Mouse (Mus musculus) forebrain, embryonic 15.5 days (tissue): ENCODE measurements at regions not wholly inside any gene's neighbourhood (a gene's known extent, or its start where the extent isn't known, plus 50 kb on each side); places are given as distances from the start of the nearest gene placed in this dataset.

Experiments
- ATAC-seq: fragments of 200-750 bp; cut with Nextera tagmentation; replicated peaks from 2 replicates; pipeline ENCODE4 v1.8.0; 2017; ENCODE audit warnings: mild to moderate bottlenecking, moderate TSS enrichment, moderate library complexity
- H3K27ac ChIP-seq: fragments of 300-500 bp; sonication (generic); replicated peaks from 2 replicates; pipeline ENCODE4 v1.5.1; 2015; ENCODE audit warnings: mild to moderate bottlenecking, inconsistent platforms
- H3K27me3 ChIP-seq: fragments of 300-500 bp; sonication (generic); 2 replicates; pipeline ENCODE4 v1.6.1; 2015; ENCODE audit warnings: inconsistent platforms
- H3K36me3 ChIP-seq: fragments of 300-500 bp; sonication (generic); 2 replicates; pipeline ENCODE4 v1.6.1; 2015; ENCODE audit warnings: mild to moderate bottlenecking, inconsistent platforms
- H3K4me1 ChIP-seq: fragments of 300-500 bp; sonication (generic); 2 replicates; pipeline ENCODE4 v1.6.1; 2015; ENCODE audit warnings: inconsistent platforms
- H3K4me2 ChIP-seq: fragments of 300-500 bp; sonication (generic); replicated peaks from 2 replicates; pipeline ENCODE4 v1.6.1; 2015; ENCODE audit warnings: mild to moderate bottlenecking, inconsistent platforms
- H3K4me3 ChIP-seq: fragments of 300-500 bp; sonication (generic); 2 replicates; pipeline ENCODE4 v1.5.1; 2015; ENCODE audit warnings: mild to moderate bottlenecking, inconsistent platforms
- H3K9ac ChIP-seq: fragments of 300-500 bp; sonication (generic); replicated peaks from 2 replicates; pipeline ENCODE4 v1.6.1; 2015; ENCODE audit warnings: mild to moderate bottlenecking, inconsistent platforms
- H3K9me3 ChIP-seq: fragments of 300-500 bp; sonication (generic); 2 replicates; pipeline ENCODE4 v1.6.1; 2016; ENCODE audit warnings: inconsistent platforms
- WGBS: fragments of 180-500 bp; shearing (Covaris S2); methylation state at CpG from one replicate; pipeline ENCODE4 v1.1.7; 2015; ENCODE audit warnings: mixed read lengths; 5-methylcytosine and 5-hydroxymethylcytosine counted together

- H3K4me2 ChIP-seq, result no peak overlapping the region
- ATAC-seq, result no peak
- H3K9me3 ChIP-seq, result no peaks in the 10 kb centered on the region
- no peaks in the 10 kb centered on the region for H3K27me3 ChIP-seq
- H3K4me1 ChIP-seq, result no peaks in the 10 kb centered on the region
- H3K4me3 ChIP-seq, result no peak overlapping the region
- H3K27ac ChIP-seq, result no peak overlapping the region
- 90% methylated on average over 4 of the region's 4 CpGs for WGBS
- no peak overlapping the region for H3K9ac ChIP-seq
- no peaks in the 10 kb centered on the region for H3K36me3 ChIP-seq
Measured at GRCm38 (mm10) chr17:88116321-88116720, 51.2 kb upstream of the Fbxo11 start.

GRCm38 (mm10) chr17:88118714-88119113 is 53.6 kb upstream of the Fbxo11 start:
- Histone ChIP-seq H3K27me3 (no peaks in the 10 kb centered on the region), H3K9me3 (no peaks in the 10 kb centered on the region), H3K36me3 (no peaks in the 10 kb centered on the region), H3K4me1 (no peaks in the 10 kb centered on the region), H3K27ac (no peak overlapping the region), H3K9ac (no peak overlapping the region), H3K4me2 (no peak overlapping the region), H3K4me3 (no peak overlapping the region)
- ATAC-seq, result no peak
- 91% methylated on average over 4 of the region's 4 CpGs for WGBS

- Histone ChIP-seq H3K4me2 (no peak overlapping the region), H3K36me3 (no peaks in the 10 kb centered on the region), H3K27me3 (no peaks in the 10 kb centered on the region), H3K4me3 (no peak overlapping the region), H3K9ac (no peak overlapping the region), H3K4me1 (no peaks in the 10 kb centered on the region), H3K27ac (no peak overlapping the region), H3K9me3 (no peaks in the 10 kb centered on the region)
- no peak for ATAC-seq
- 92% methylated on average over 3 of the region's 3 CpGs for WGBS
Measured at GRCm38 (mm10) chr17:88123711-88124110, 58.6 kb upstream of the Fbxo11 start.

- Histone ChIP-seq H3K27ac (no peak overlapping the region), H3K4me2 (no peak overlapping the region), H3K27me3 (no peaks in the 10 kb centered on the region), H3K4me1 (no peaks in the 10 kb centered on the region), H3K4me3 (no peak overlapping the region), H3K36me3 (no peaks in the 10 kb centered on the region), H3K9ac (no peak overlapping the region), H3K9me3 (no peaks in the 10 kb centered on the region)
- WGBS, result 97% methylated on average over 2 of the region's 2 CpGs
- no peak for ATAC-seq
Measured at GRCm38 (mm10) chr17:88127126-88127525, 62.0 kb upstream of the Fbxo11 start.

- H3K4me3 ChIP-seq, result no peak overlapping the region
- no peaks in the 10 kb centered on the region for H3K4me1 ChIP-seq
- no peak overlapping the region for H3K4me2 ChIP-seq
- no peak for ATAC-seq
- no peaks in the 10 kb centered on the region for H3K36me3 ChIP-seq
- no peaks in the 10 kb centered on the region for H3K27me3 ChIP-seq
- H3K9me3 ChIP-seq, result no peaks in the 10 kb centered on the region
- H3K27ac ChIP-seq, result no peak overlapping the region
- H3K9ac ChIP-seq, result no peak overlapping the region
- WGBS, result 90% methylated on average over 4 of the region's 4 CpGs
Measured at GRCm38 (mm10) chr17:88131297-88131696, 66.2 kb upstream of the Fbxo11 start.

- H3K9me3 ChIP-seq, result no peaks in the 10 kb centered on the region
- no peak overlapping the region for H3K4me3 ChIP-seq
- H3K27me3 ChIP-seq, result no peaks in the 10 kb centered on the region
- WGBS, result 87% methylated on average over 5 of the region's 5 CpGs
- no peaks in the 10 kb centered on the region for H3K4me1 ChIP-seq
- no peaks in the 10 kb centered on the region for H3K36me3 ChIP-seq
- ATAC-seq, result no peak
- no peak overlapping the region for H3K27ac ChIP-seq
- no peak overlapping the region for H3K9ac ChIP-seq
- no peak overlapping the region for H3K4me2 ChIP-seq
Measured at GRCm38 (mm10) chr17:88131980-88132379, 66.9 kb upstream of the Fbxo11 start.

GRCm38 (mm10) chr17:88132601-88133346 is 67.7 kb upstream of the Fbxo11 start:
- H3K4me3 ChIP-seq, result no peak overlapping the region
- H3K4me1 ChIP-seq, result no peaks in the 10 kb centered on the region
- H3K9me3 ChIP-seq, result no peaks in the 10 kb centered on the region
- no peaks in the 10 kb centered on the region for H3K27me3 ChIP-seq
- H3K27ac ChIP-seq, result no peak overlapping the region
- no peak for ATAC-seq
- no peaks in the 10 kb centered on the region for H3K36me3 ChIP-seq
- no peak overlapping the region for H3K9ac ChIP-seq
- WGBS, result 82% methylated on average over 23 of the region's 23 CpGs
- no peak overlapping the region for H3K4me2 ChIP-seq

GRCm38 (mm10) chr17:88134546-88134945 is 69.5 kb upstream of the Fbxo11 start:
- no peaks in the 10 kb centered on the region for H3K4me1 ChIP-seq
- 86% methylated on average over 2 of the region's 2 CpGs for WGBS
- no peak for ATAC-seq

GRCm38 (mm10) chr17:88141538-88141937 is 76.4 kb upstream of the Fbxo11 start:
- no peak for ATAC-seq
- H3K4me1 ChIP-seq, result no peaks in the 10 kb centered on the region
- no peaks in the 10 kb centered on the region for H3K36me3 ChIP-seq
- H3K9ac ChIP-seq, result no peak overlapping the region
- H3K9me3 ChIP-seq, result no peaks in the 10 kb centered on the region
- H3K4me2 ChIP-seq, result no peak overlapping the region
- 49% methylated on average over 12 of the region's 12 CpGs for WGBS
- no peak overlapping the region for H3K4me3 ChIP-seq
- H3K27ac ChIP-seq, result no peak overlapping the region
- no peaks in the 10 kb centered on the region for H3K27me3 ChIP-seq

More at GRCm38 (mm10) chr17:88134546-88134945, 69.5 kb upstream of the Fbxo11 start:
- no peak overlapping the region for H3K27ac ChIP-seq
- H3K27me3 ChIP-seq, result no peaks in the 10 kb centered on the region
- no peaks in the 10 kb centered on the region for H3K9me3 ChIP-seq
- no peak overlapping the region for H3K9ac ChIP-seq
- no peak overlapping the region for H3K4me3 ChIP-seq
- H3K4me2 ChIP-seq, result no peak overlapping the region
- no peaks in the 10 kb centered on the region for H3K36me3 ChIP-seq

GRCm38 (mm10) chr17:88142003-88142402 is 76.9 kb upstream of the Fbxo11 start:
- Histone ChIP-seq H3K4me3 (no peak overlapping the region), H3K36me3 (no peaks in the 10 kb centered on the region), H3K9me3 (no peaks in the 10 kb centered on the region), H3K4me1 (no peaks in the 10 kb centered on the region), H3K9ac (no peak overlapping the region), H3K27me3 (no peaks in the 10 kb centered on the region), H3K4me2 (no peak overlapping the region), H3K27ac (no peak overlapping the region)
- no peak for ATAC-seq
- WGBS, result 56% methylated on average over 8 of the region's 8 CpGs

GRCm38 (mm10) chr17:88142809-88143208 is 77.7 kb upstream of the Fbxo11 start:
- no peaks in the 10 kb centered on the region for H3K36me3 ChIP-seq
- no peaks in the 10 kb centered on the region for H3K4me1 ChIP-seq
- no peaks in the 10 kb centered on the region for H3K27me3 ChIP-seq
- H3K4me3 ChIP-seq, result no peak overlapping the region
- no peaks in the 10 kb centered on the region for H3K9me3 ChIP-seq
- WGBS, result 84% methylated on average over 3 of the region's 3 CpGs
- H3K9ac ChIP-seq, result no peak overlapping the region
- no peak overlapping the region for H3K27ac ChIP-seq
- H3K4me2 ChIP-seq, result no peak overlapping the region
- no peak for ATAC-seq

- no peak overlapping the region for H3K9ac ChIP-seq
- H3K9me3 ChIP-seq, result no peaks in the 10 kb centered on the region
- H3K4me2 ChIP-seq, result no peak overlapping the region
- WGBS, result 80% methylated on average over 3 of the region's 3 CpGs
- H3K27me3 ChIP-seq, result no peaks in the 10 kb centered on the region
- no peak overlapping the region for H3K27ac ChIP-seq
- H3K36me3 ChIP-seq, result no peaks in the 10 kb centered on the region
- no peaks in the 10 kb centered on the region for H3K4me1 ChIP-seq
- H3K4me3 ChIP-seq, result no peak overlapping the region
- no peak for ATAC-seq
Measured at GRCm38 (mm10) chr17:88143378-88143943, 78.4 kb upstream of the Fbxo11 start.

- no peak for ATAC-seq
- H3K9ac ChIP-seq, result no peak overlapping the region
- H3K36me3 ChIP-seq, result no peaks in the 10 kb centered on the region
- peaks cover 12% of the 10 kb centered on the region for H3K4me1 ChIP-seq
- 19% methylated on average over 6 of the region's 6 CpGs for WGBS
- H3K27ac ChIP-seq, result no peak overlapping the region
- no peaks in the 10 kb centered on the region for H3K27me3 ChIP-seq
- no peak overlapping the region for H3K4me3 ChIP-seq
- H3K4me2 ChIP-seq, result no peak overlapping the region
- no peaks in the 10 kb centered on the region for H3K9me3 ChIP-seq
Measured at GRCm38 (mm10) chr17:88158550-88158949, 93.5 kb upstream of the Fbxo11 start.
